Mouse (Mus musculus) midbrain, postnatal 0 days (tissue): ENCODE measurements around the gene Adgrf5. TPM values are rescaled to one million over a fixed set of nuclear protein-coding genes. Genes with fewer than 3 reads are reported as not detected.

Experiments
- ATAC-seq: fragments of 200-750 bp; cut with Nextera tagmentation; 2 replicates; pipeline ENCODE4 v1.8.0; 2017; ENCODE audit warnings: moderate number of reproducible peaks, mild to moderate bottlenecking, moderate TSS enrichment, moderate library complexity; ENCODE audit not compliant: low FRiP score
- DNase-seq: peaks from one replicate; pipeline ENCODE4 v3.0.0-alpha.2; 2015; ENCODE audit warnings: low spot score
- H3K27ac ChIP-seq: fragments of 300-500 bp; sonication (generic); 2 replicates; pipeline ENCODE4 v1.5.1; 2014; ENCODE audit warnings: low read depth, mild to moderate bottlenecking, low read length, mixed read lengths
- H3K27me3 ChIP-seq: fragments of 300-500 bp; sonication (generic); 2 replicates; pipeline ENCODE4 v1.6.1; 2014; ENCODE audit warnings: low read length, control low read depth, mixed read lengths; ENCODE audit not compliant: insufficient read depth
- H3K36me3 ChIP-seq: fragments of 300-500 bp; sonication (generic); 2 replicates; pipeline ENCODE4 v1.6.1; 2014; ENCODE audit warnings: low read length, control low read depth, mixed read lengths; ENCODE audit not compliant: insufficient read depth
- H3K4me1 ChIP-seq: fragments of 300-500 bp; sonication (generic); 2 replicates; pipeline ENCODE4 v1.6.1; 2014; ENCODE audit warnings: mild to moderate bottlenecking, control low read depth, antibody characterized with exemption, low read length, mixed read lengths; ENCODE audit not compliant: insufficient read depth
- H3K4me2 ChIP-seq: fragments of 300-500 bp; sonication (generic); 2 replicates; pipeline ENCODE4 v1.6.1; 2014; ENCODE audit warnings: low read depth, mild to moderate bottlenecking, low read length, mixed read lengths; ENCODE audit not compliant: poor library complexity, severe bottlenecking
- H3K4me3 ChIP-seq: fragments of 300-500 bp; sonication (generic); 2 replicates; pipeline ENCODE4 v1.5.1; 2014; ENCODE audit warnings: low read depth, mild to moderate bottlenecking, low read length, moderate library complexity
- H3K9ac ChIP-seq: fragments of 300-500 bp; sonication (generic); replicated peaks from 2 replicates; pipeline ENCODE4 v1.6.1; 2014; ENCODE audit warnings: mild to moderate bottlenecking, low read length, moderate library complexity, mixed read lengths; ENCODE audit not compliant: poor library complexity, severe bottlenecking
- H3K9me3 ChIP-seq: fragments of 300-500 bp; sonication (generic); 2 replicates; pipeline ENCODE4 v1.6.1; 2016; ENCODE audit warnings: low read length, control low read depth
- CTCF ChIP-seq: IDR thresholded peaks from 2 replicates; pipeline ENCODE4 v1.5.1; 2016; ENCODE audit warnings: antibody characterized with exemption, mild to moderate bottlenecking
- WGBS: fragments of 180-500 bp; shearing (Covaris S2); extraction: QIAGEN DNeasy Blood & Tissue Kit; methylation state at CpG from one replicate; pipeline ENCODE4 v1.1.7; 2014; 5-methylcytosine and 5-hydroxymethylcytosine counted together
- polyA plus RNA-seq: library from polyadenylated mRNA; unstranded; fragments of >200 nt; fragmentation: Nextera tagmentation; extraction: Ambion mirVana; gene quantifications from 2 replicates; pipeline ENCODE4 v1.2.1, GENCODE M21; 2015
- total RNA-seq: library from RNA; depleted of rRNA; stranded (reverse); fragments of >200 nt; gene quantifications from 2 replicates; pipeline ENCODE4 v1.2.3, GENCODE M21; 2014

Adgrf5 gene
- total and polyA plus RNA-seq, 2 experiments from 2014 or later: 4.6 to 27.5 TPM

DNA sequence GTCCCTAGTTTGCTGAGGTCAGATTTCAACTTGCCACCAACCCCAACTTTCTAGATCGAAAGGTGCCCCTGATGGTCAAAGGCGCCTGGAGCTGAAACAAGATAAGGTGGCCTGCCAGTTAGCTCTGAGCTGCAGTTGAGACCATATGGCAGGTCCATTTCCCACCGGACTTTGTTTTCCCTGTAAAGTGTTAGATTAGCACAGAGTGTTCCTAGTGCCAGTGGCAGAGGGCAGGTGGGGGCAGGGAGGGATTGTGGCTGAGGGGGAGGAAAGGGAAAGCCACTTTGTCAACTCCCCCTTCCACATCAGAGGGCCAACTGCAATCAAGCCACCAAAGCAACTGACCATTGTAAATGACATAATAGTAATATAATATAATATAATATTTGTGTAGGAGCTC is 26.9 kb downstream of the Adgrf5 start:
- Histone ChIP-seq H3K27me3 (no peaks in the 10 kb centered on the region), H3K9ac (no peak overlapping the region), H3K4me3 (no peak overlapping the region), H3K36me3 (no peaks in the 10 kb centered on the region), H3K4me2 (no peak overlapping the region), H3K9me3 (no peaks in the 10 kb centered on the region), H3K27ac (no peak overlapping the region), H3K4me1 (no peaks in the 10 kb centered on the region)
- WGBS: 91% methylated on average over 3 of the region's 3 CpGs
- ATAC-seq (no peak), DNase-seq (no peak)
- TF ChIP-seq CTCF: no peak

DNA sequence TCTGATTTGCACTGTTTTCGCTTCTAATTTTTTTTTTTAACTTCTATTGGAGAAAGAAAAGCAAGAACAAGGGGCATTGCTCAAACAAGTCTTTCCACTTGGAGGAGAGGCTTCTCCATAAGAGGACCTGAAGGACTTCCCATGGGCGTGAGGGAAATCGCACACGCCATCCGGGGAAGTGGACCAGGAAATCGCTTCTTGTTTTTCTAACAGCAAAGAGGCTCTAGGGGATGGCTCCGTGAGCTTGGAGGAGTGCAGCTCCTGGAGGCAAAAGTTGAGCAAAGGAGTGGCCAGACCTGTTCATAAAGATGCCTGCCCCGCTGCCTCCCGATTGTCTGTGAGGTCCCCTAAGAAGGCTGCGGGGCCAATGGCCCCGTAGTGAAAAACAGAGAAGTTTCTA is 29.0 kb downstream of the Adgrf5 start:
- no peak for DNase-seq
- H3K4me2 ChIP-seq: no peak overlapping the region
- no peak overlapping the region for H3K9ac ChIP-seq
- no peaks in the 10 kb centered on the region for H3K9me3 ChIP-seq
- H3K36me3 ChIP-seq: no peaks in the 10 kb centered on the region
- no peaks in the 10 kb centered on the region for H3K27me3 ChIP-seq
- H3K4me1 ChIP-seq: no peaks in the 10 kb centered on the region
- no peak overlapping the region for H3K4me3 ChIP-seq
- no peak for TF ChIP-seq CTCF
- 90% methylated on average over 11 of the region's 11 CpGs for WGBS
- no peak for ATAC-seq
- no peak overlapping the region for H3K27ac ChIP-seq

DNA sequence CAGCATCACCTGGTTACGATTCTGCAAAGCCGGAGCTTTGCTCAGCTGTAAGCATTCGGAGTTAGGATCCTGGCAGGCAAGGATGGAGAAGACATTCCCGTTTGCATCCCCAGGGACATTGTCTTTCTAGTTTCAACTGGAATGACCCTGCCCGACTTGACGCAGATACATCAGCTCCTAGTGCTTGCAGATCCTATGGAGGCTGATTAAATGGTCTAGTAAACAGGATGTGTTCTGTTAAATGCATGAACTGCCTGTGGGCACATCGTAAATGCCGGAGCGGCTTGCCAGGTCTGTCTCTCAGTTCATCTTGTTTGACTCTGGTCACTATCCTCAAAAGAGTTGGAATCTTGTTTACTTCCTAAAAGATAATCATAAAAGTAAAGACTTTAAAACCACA is 31.9 kb downstream of the Adgrf5 start:
- Histone ChIP-seq H3K4me2 (no peak overlapping the region), H3K36me3 (no peaks in the 10 kb centered on the region), H3K4me1 (no peaks in the 10 kb centered on the region), H3K4me3 (no peak overlapping the region), H3K9ac (no peak overlapping the region), H3K27me3 (no peaks in the 10 kb centered on the region), H3K9me3 (no peaks in the 10 kb centered on the region), H3K27ac (no peak overlapping the region)
- DNase-seq (no peak), ATAC-seq (no peak)
- WGBS: 71% methylated on average over 9 of the region's 9 CpGs
- no peak for TF ChIP-seq CTCF

DNA sequence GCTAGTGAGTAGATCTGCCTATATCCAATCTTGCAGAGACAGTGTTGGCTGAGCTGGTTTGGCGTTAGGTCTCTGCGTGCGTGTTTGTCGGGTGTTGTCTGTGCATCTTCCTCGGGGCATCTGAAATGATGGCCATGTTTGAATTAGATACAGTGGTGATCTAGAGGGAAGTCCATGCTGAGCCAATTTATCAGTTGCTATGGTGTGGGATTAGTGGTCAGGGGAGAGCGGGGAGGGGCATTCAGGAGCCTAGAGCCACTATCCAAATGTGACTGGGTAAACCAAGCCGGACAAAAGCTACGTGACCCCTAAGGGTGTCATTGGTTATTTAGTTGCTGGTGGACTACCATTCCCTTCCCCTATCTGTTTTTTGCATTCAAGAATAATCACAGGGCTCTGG is 33.4 kb downstream of the Adgrf5 start:
- Histone ChIP-seq H3K4me3 (no peak overlapping the region), H3K9me3 (no peaks in the 10 kb centered on the region), H3K27ac (no peak overlapping the region), H3K27me3 (no peaks in the 10 kb centered on the region), H3K36me3 (no peaks in the 10 kb centered on the region), H3K4me1 (no peaks in the 10 kb centered on the region), H3K9ac (no peak overlapping the region), H3K4me2 (no peak overlapping the region)
- no peak for TF ChIP-seq CTCF
- DNase-seq: no peak
- 34% methylated on average over 8 of the region's 8 CpGs for WGBS
- no peak for ATAC-seq

DNA sequence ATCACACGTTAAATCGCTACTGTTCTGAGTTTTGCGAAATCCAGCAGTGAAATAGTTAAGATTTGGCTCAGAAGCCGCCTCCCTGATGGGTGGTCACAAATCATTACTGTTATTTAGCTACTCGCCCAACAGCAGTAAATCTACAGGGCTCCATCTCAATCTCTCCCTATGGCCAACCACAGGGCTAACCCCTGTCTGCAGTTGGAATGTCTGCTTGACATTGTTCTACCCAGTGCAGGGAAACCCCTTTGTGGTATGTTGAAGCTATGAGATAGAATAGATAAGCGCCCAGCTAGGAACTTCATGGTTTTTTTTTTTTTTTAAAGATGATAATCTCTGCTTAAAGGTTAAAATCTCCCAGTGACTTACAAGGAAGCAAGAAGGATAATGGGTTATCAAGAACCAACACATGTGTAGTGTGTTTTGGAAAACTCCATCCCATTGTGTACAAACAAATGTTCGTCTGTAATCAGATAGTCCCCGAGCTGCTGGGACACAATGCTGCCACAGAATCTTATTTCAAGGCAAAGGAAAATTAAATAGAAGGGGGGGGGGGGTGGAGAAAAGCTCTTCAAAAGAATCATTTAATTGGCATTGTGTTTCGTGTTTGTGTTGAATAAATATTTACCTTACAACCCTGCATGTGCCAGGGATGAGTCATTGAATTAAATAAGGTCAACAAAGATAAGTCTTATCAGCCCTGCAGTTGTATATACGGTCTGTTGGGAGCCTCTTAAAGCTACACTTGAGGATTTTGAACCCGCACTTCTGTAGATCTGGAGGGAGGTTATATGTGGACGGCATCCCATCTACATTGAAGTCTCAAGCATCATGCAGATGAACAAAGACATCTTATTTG is 35.4 kb downstream of the Adgrf5 start:
- Histone ChIP-seq H3K9me3 (no peaks in the 10 kb centered on the region), H3K27me3 (no peaks in the 10 kb centered on the region), H3K9ac (no peak overlapping the region), H3K4me2 (no peak overlapping the region), H3K4me3 (no peak overlapping the region), H3K4me1 (no peaks in the 10 kb centered on the region), H3K27ac (no peak overlapping the region), H3K36me3 (no peaks in the 10 kb centered on the region)
- no peak for TF ChIP-seq CTCF
- 78% methylated on average over 12 of the region's 12 CpGs for WGBS
- DNase-seq (no peak), ATAC-seq (no peak)

DNA sequence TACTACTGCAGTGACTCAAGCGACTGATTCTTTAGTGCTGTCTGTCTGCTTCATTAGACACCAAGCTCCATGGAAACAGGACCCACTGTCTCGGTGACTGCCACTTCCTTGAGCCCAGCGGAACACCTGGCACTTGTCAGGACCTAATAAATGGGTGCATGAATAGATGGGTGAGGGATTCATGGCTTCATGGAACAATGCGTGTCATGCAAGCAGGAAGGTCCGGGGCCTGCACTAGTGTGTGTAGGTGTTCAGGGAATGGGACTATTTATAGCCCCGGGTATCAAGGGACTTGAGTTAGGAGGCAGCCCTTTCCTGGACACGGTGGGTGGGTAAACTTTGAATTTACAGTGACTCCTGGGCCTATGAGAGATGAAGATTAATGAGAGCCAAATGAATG is 38.4 kb downstream of the Adgrf5 start:
- ATAC-seq (no peak), DNase-seq (no peak)
- H3K9me3 ChIP-seq: no peaks in the 10 kb centered on the region
- 69% methylated on average over 7 of the region's 7 CpGs for WGBS
- no peaks in the 10 kb centered on the region for H3K4me1 ChIP-seq
- no peak overlapping the region for H3K27ac ChIP-seq
- H3K9ac ChIP-seq: no peak overlapping the region
- H3K36me3 ChIP-seq: no peaks in the 10 kb centered on the region
- H3K27me3 ChIP-seq: no peaks in the 10 kb centered on the region
- H3K4me2 ChIP-seq: no peak overlapping the region
- TF ChIP-seq CTCF: no peak
- H3K4me3 ChIP-seq: no peak overlapping the region
